ENCODE assay signal across 11 mouse cellular contexts in the genomic region with DNA sequence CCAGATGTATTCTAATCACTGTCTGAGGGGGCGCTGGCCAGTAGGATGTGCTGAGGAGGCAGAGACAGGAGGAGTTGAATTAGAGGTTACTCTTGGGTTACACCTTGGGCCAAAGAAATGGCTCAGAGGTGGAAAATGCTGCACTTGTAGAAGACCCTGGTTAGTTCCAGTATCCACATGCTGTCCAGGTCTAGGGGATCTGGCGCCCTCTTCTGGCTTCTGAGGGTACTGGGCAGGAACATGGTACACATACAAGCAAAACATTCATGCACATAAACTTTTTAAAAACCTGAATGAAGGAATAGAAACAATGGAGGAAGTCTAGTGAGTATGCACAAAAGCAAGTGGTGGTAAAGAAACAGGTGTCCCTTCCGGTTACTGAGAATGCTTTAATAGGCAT. TPM values are rescaled to one million over a fixed set of nuclear protein-coding genes. Genes with fewer than 3 reads are reported as not detected.
DNase-seq lines count a peak whose midpoint lies in the region; ATAC-seq and TF ChIP-seq lines count a peak whose summit lies in the region.
"Had no signal": no experiment of that assay in that cellular context is flagged by ENCODE, and none has a peak within 500 bp of the region (broad histone marks: within the 10 kb centered on the region; RNA-seq: fewer than 3 reads in every experiment).

No protein-coding gene starts in this region.

- no peaks in the 10 kb centered on the region for H3K9me3 ChIP-seq in liver, embryonic 12.5 days (replicated peaks)
- H3K9me3 ChIP-seq: limb, embryonic 12.5 days; midbrain, embryonic 15.5 days had no signal

- no peak for ATAC-seq in cerebellum, adult (ENCODE audit: insufficient number of reproducible peaks, low FRiP score, low TSS enrichment)
- no peak for ATAC-seq in liver, embryonic 12.5 days
- ATAC-seq: midbrain, embryonic 15.5 days had no signal

- H3K79me2 ChIP-seq in liver, adult 2 months (ENCODE audit: control insufficient read depth, insufficient read depth, low read length) = no peaks in the 10 kb centered on the region

- H3K27ac ChIP-seq in cerebellum, adult 2 months (ENCODE audit: insufficient read depth, low read length) = no peak overlapping the region
- no peak overlapping the region for H3K27ac ChIP-seq in liver, adult 2 months (replicated peaks; ENCODE audit: insufficient read depth, low read depth, low read length)
- no peak overlapping the region for H3K27ac ChIP-seq in liver, embryonic 12.5 days
- H3K27ac ChIP-seq: limb, embryonic 12.5 days; midbrain, embryonic 15.5 days had no signal

- H3K4me2 ChIP-seq in liver, embryonic 12.5 days = no peak overlapping the region
- H3K4me2 ChIP-seq: limb, embryonic 12.5 days; midbrain, embryonic 15.5 days had no signal

- H3K36me3 ChIP-seq in liver, adult 2 months (ENCODE audit: control insufficient read depth, insufficient read depth, low read length) = no peaks in the 10 kb centered on the region
- H3K36me3 ChIP-seq in liver, embryonic 12.5 days = no peaks in the 10 kb centered on the region
- H3K36me3 ChIP-seq: limb, embryonic 12.5 days; midbrain, embryonic 15.5 days had no signal

- 86% methylated on average over 3 of the region's 3 CpGs for WGBS in cerebellum, adult 2 months
- WGBS in liver, adult 2 months = 87% methylated on average over 3 of the region's 3 CpGs
- WGBS in liver, embryonic 12.5 days (ENCODE audit: insufficient replicate concordance) = 78% methylated on average over 3 of the region's 3 CpGs

- TF ChIP-seq POLR2A in cerebellum, adult 2 months (IDR thresholded peaks at IDR 0.05; ENCODE audit: borderline replicate concordance, insufficient read depth, low read length) = no peak
- TF ChIP-seq POLR2A in liver, adult 2 months (IDR thresholded peaks at IDR 0.05; ENCODE audit: extremely low read depth, insufficient read depth, low read length) = no peak

- peak; percentile 24; the same call in 1 of the 2 replicates for TF ChIP-seq CTCF in cerebellum, adult 2 months (IDR thresholded peaks at IDR 0.05; ENCODE audit: borderline replicate concordance, insufficient read depth, low read depth, low read length)
- TF ChIP-seq CTCF in liver, adult 2 months (IDR thresholded peaks at IDR 0.05; ENCODE audit: low read depth, low read length) = peak; percentile 45; the same call in 1 of the 2 replicates

- no peaks in the 10 kb centered on the region; the same call in none of the 2 replicates for H3K4me1 ChIP-seq in cerebellum, adult 2 months (ENCODE audit: control insufficient read depth, insufficient read depth, low read length)
- peaks cover 13% of the 10 kb centered on the region; the same call in 1 of the 2 replicates for H3K4me1 ChIP-seq in liver, adult 2 months (ENCODE audit: control insufficient read depth, insufficient read depth, low read length)
- peaks cover 9% of the 10 kb centered on the region for H3K4me1 ChIP-seq in liver, embryonic 12.5 days

- no peak overlapping the region for H3K9ac ChIP-seq in liver, adult 2 months (ENCODE audit: low read depth, low read length)
- H3K9ac ChIP-seq in liver, embryonic 12.5 days = no peak overlapping the region
- H3K9ac ChIP-seq: limb, embryonic 12.5 days; midbrain, embryonic 15.5 days had no signal

- no peak for DNase-seq in cerebellum, adult 2 months
- DNase-seq in liver, adult 2 months (ENCODE audit: extremely low read depth, low read depth, low spot score) = no peak
- DNase-seq in NIH3T3 (ENCODE audit: low read depth) = peak; percentile 48
- DNase-seq in mesoderm, embryonic 11.5 days (ENCODE audit: low read depth, low spot score) = peak; percentile 25
- no peak for DNase-seq in adrenal gland, postnatal 25 days
- DNase-seq in spleen, postnatal 4 days (ENCODE audit: low spot score in 2 of 2) = no peak

- no peak overlapping the region for H3K4me3 ChIP-seq in cerebellum, adult 2 months (replicated peaks; ENCODE audit: insufficient read depth, low read depth, low read length)
- H3K4me3 ChIP-seq in liver, adult 2 months (ENCODE audit: insufficient read depth, low read depth, low read length) = no peak overlapping the region
- no peak overlapping the region for H3K4me3 ChIP-seq in liver, embryonic 12.5 days
- H3K4me3 ChIP-seq: limb, embryonic 12.5 days; midbrain, embryonic 15.5 days had no signal

- H3K27me3 ChIP-seq in cerebellum, adult 2 months (ENCODE audit: control insufficient read depth, insufficient read depth, low read length) = no peaks in the 10 kb centered on the region
- H3K27me3 ChIP-seq in liver, adult 2 months (ENCODE audit: control insufficient read depth, insufficient read depth, low read length) = no peaks in the 10 kb centered on the region
- H3K27me3 ChIP-seq in liver, embryonic 12.5 days (replicated peaks) = 0 out of 2 replicates have a peak, but pooled peaks cover 19% of the 10 kb centered on the region
- H3K27me3 ChIP-seq: limb, embryonic 12.5 days had no signal

RNA-seq across cellular contexts. Expression of a gene that starts 26.2 kb away (rescaled TPM):
- polyA plus RNA-seq in cerebellum, adult 2 months (2012; rRNA removed) = 1.7 and 1.9 TPM in 2 replicates
- total RNA-seq in liver, adult 2 months (2014; rRNA removed) = 2.3 and 2.5 TPM in 2 replicates
- 0.78 TPM in 2 replicates for polyA plus RNA-seq in liver, adult 2 months (2012; rRNA removed)
- 2.9 and 3.1 TPM in 2 replicates for polyA plus RNA-seq in liver, embryonic 12.5 days (2016; fragmentation: Nextera tagmentation; extraction: Ambion mirVana)
- total RNA-seq in adrenal gland, postnatal 25 days (2021) = 9.0 and 10.1 TPM in 2 replicates
- total RNA-seq: granulocyte monocyte progenitor cell, adult 5-6 weeks had no signal

RNA-seq across cellular contexts. Expression of a gene that starts 55.6 kb away (rescaled TPM):
- polyA plus RNA-seq in cerebellum, adult 2 months (2012; rRNA removed) = 1.1 and 1.3 TPM in 2 replicates
- 15.4 and 19.7 TPM in 2 replicates for total RNA-seq in liver, adult 2 months (2014; rRNA removed)
- polyA plus RNA-seq in liver, adult 2 months (2012; rRNA removed) = 10.1 and 10.5 TPM in 2 replicates
- 1.9 and 2.1 TPM in 2 replicates for polyA plus RNA-seq in liver, embryonic 12.5 days (2016; fragmentation: Nextera tagmentation; extraction: Ambion mirVana)
- total RNA-seq in adrenal gland, postnatal 25 days (2021) = 4.9 and 5.2 TPM in 2 replicates

Comparison
In these comparisons a context has a peak if more than half of its experiments do, and no peak if none do; other contexts are left out.
1. DNase-seq: peak in NIH3T3 (single experiment) and mesoderm, embryonic 11.5 days (single experiment); none in cerebellum, adult 2 months (0 of 2), liver, adult 2 months (single experiment), adrenal gland, postnatal 25 days (single experiment) and spleen, postnatal 4 days (0 of 2).